Mouse (Mus musculus) lung, postnatal 0 days (tissue): ENCODE measurements around the gene Myl12a. TPM values are rescaled to one million over a fixed set of nuclear protein-coding genes. Genes with fewer than 3 reads are reported as not detected.

Experiments
- ATAC-seq: fragments of 200-750 bp; cut with Nextera tagmentation; 2 replicates; pipeline ENCODE4 v1.8.0; 2017; ENCODE audit warnings: moderate library complexity
- DNase-seq: peaks from one replicate; pipeline ENCODE4 v3.0.0-alpha.2; 2016; ENCODE audit warnings: low spot score
- H3K27ac ChIP-seq: fragments of 300-500 bp; sonication (generic); 2 replicates; pipeline ENCODE4 v1.5.1; 2014; ENCODE audit warnings: antibody characterized with exemption, mild to moderate bottlenecking, low read length, mixed read lengths
- H3K27me3 ChIP-seq: fragments of 300-500 bp; sonication (generic); replicated peaks from 2 replicates; pipeline ENCODE4 v1.6.1; 2014; ENCODE audit warnings: low read length, mixed read lengths; ENCODE audit not compliant: insufficient read depth
- H3K36me3 ChIP-seq: fragments of 300-500 bp; sonication (generic); 2 replicates; pipeline ENCODE4 v1.6.1; 2014; ENCODE audit warnings: low read length, mixed read lengths; ENCODE audit not compliant: insufficient read depth
- H3K4me1 ChIP-seq: fragments of 300-500 bp; sonication (generic); 2 replicates; pipeline ENCODE4 v1.6.1; 2014; ENCODE audit warnings: antibody characterized with exemption, low read depth, low read length, mixed read lengths; ENCODE audit not compliant: insufficient read depth
- H3K4me2 ChIP-seq: fragments of 300-500 bp; sonication (generic); replicated peaks from 2 replicates; pipeline ENCODE4 v1.6.1; 2014; ENCODE audit warnings: low read depth, mild to moderate bottlenecking, low read length, moderate library complexity, mixed read lengths
- H3K4me3 ChIP-seq: fragments of 300-500 bp; sonication (generic); 2 replicates; pipeline ENCODE4 v1.5.1; 2014; ENCODE audit warnings: low read depth, low read length
- H3K9ac ChIP-seq: fragments of 300-500 bp; sonication (generic); replicated peaks from 2 replicates; pipeline ENCODE4 v1.6.1; 2014; ENCODE audit warnings: low read depth, mild to moderate bottlenecking
- H3K9me3 ChIP-seq: fragments of 300-500 bp; sonication (generic); 2 replicates; pipeline ENCODE4 v1.6.1; 2016; ENCODE audit warnings: low read length, mixed read lengths
- CTCF ChIP-seq: IDR thresholded peaks from 2 replicates; pipeline ENCODE4 v1.5.1; 2016; ENCODE audit warnings: antibody characterized with exemption, mild to moderate bottlenecking
- EP300 ChIP-seq: IDR thresholded peaks from 2 replicates; pipeline ENCODE4 v1.6.1; 2016; ENCODE audit warnings: antibody characterized with exemption, mild to moderate bottlenecking, control low read depth
- WGBS: fragments of 180-500 bp; shearing (Covaris S2); extraction: QIAGEN DNeasy Blood & Tissue Kit; methylation state at CpG from one replicate; pipeline ENCODE4 v1.1.7; 2014; 5-methylcytosine and 5-hydroxymethylcytosine counted together
- polyA plus RNA-seq: library from polyadenylated mRNA; unstranded; fragments of >200 nt; fragmentation: Nextera tagmentation; extraction: Ambion mirVana; gene quantifications from 2 replicates; pipeline ENCODE4 v1.2.1, GENCODE M21; 2015

Gene Myl12a
- 1,283 and 1,300 TPM in 2 replicates for polyA plus RNA-seq

DNA sequence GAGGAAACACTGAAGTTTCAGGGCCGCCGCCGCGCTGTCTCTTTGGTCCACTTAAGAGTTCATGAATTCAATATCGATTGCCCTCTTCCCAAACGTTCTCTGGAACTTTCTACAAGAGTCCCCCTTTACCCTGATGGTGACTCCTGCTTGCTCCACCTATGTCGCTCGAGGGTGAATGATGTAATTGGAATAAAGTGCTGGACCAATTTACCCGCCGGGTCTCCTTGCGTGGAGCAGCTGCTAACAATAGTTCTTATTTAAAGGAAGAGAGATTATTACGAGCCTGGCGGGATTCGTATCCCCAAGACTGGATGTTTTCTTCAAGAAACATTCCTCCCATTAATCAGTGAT, at the start of gene Myl12a:
Gene Myl12a (minus strand): TSS at position 135 of the 351 bp plus-strand sequence.
- Histone ChIP-seq H3K4me1 (peaks cover 8% of the 10 kb centered on the region; the same call in 1 of the 2 replicates), H3K36me3 (no peaks in the 10 kb centered on the region), H3K27ac (peak within 1 kb of the TSS; percentile 100), H3K4me2 (peak within 1 kb of the TSS; percentile 57), H3K9ac (peak within 1 kb of the TSS; percentile 100), H3K4me3 (peak within 1 kb of the TSS; percentile 93), H3K9me3 (no peaks in the 10 kb centered on the region), H3K27me3 (no peaks in the 10 kb centered on the region)
- WGBS, result 1% methylated on average over 14 of the region's 14 CpGs
- TF ChIP-seq EP300, result no peak
- no peak for TF ChIP-seq CTCF
- DNase-seq (no peak), ATAC-seq (peak; percentile 48)

GRCm38 (mm10) chr17:71049292-71049691, 46.6 kb upstream of the Myl12a start:
- Histone ChIP-seq H3K27ac (no peak overlapping the region), H3K36me3 (no peaks in the 10 kb centered on the region), H3K9ac (no peak overlapping the region), H3K4me1 (no peaks in the 10 kb centered on the region), H3K27me3 (no peaks in the 10 kb centered on the region), H3K4me3 (no peak overlapping the region), H3K9me3 (no peaks in the 10 kb centered on the region), H3K4me2 (no peak overlapping the region)
- ATAC-seq (no peak), DNase-seq (no peak)
- 86% methylated on average over 8 of the region's 8 CpGs for WGBS
- TF ChIP-seq EP300 (no peak), CTCF (no peak)

DNA sequence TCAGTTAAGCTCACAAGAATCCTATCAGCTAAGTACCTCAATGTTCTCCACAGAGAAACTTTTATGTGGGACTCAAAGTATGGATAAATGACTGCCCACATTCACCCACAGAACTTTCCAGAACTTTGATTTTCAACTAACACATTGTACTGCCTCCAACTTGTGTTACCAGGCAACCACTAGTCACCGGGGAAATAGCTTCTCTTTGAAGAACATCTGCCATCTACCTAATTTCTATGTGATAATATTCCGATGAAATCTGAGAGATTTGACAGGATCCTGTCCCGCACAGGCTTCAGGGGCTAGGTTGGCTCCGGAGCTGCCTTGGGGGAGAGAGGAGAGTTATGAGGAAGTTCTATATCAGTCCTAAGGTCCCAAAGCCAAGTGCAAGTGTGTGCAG, 44.2 kb upstream of the Myl12a start:
- H3K9ac ChIP-seq, result no peak overlapping the region
- DNase-seq, result no peak
- H3K36me3 ChIP-seq, result no peaks in the 10 kb centered on the region
- no peak overlapping the region for H3K27ac ChIP-seq
- H3K4me2 ChIP-seq, result no peak overlapping the region
- H3K4me1 ChIP-seq, result no peaks in the 10 kb centered on the region
- H3K27me3 ChIP-seq, result no peaks in the 10 kb centered on the region
- no peaks in the 10 kb centered on the region for H3K9me3 ChIP-seq
- no peak for ATAC-seq
- H3K4me3 ChIP-seq, result no peak overlapping the region
- TF ChIP-seq EP300 (no peak), CTCF (no peak)
- 83% methylated on average over 4 of the region's 4 CpGs for WGBS

DNA sequence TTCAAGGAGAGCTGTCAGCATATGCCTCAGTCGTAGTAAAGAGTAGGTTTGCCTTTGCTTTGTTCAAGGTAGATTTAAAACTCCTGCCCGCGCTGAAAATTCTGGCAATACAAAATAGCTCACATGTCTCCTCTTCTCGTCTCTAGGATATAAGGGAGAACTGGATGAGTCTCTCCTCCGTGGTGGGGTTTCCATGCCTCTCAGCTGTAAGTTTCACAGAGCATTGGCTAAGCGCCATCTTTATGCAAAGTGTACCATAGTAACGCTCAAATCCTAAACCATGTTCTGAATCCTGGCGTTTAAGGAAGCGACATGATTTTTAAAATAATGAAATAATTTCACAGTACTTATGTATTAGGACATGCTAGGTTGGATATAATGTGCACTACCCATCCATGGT, 42.9 kb upstream of the Myl12a start:
- Histone ChIP-seq H3K36me3 (no peaks in the 10 kb centered on the region), H3K4me1 (no peaks in the 10 kb centered on the region), H3K4me3 (no peak overlapping the region), H3K27me3 (no peaks in the 10 kb centered on the region), H3K9ac (no peak overlapping the region), H3K4me2 (no peak overlapping the region), H3K27ac (no peak overlapping the region), H3K9me3 (no peaks in the 10 kb centered on the region)
- TF ChIP-seq EP300 (no peak), CTCF (no peak)
- ATAC-seq (no peak), DNase-seq (no peak)
- 83% methylated on average over 9 of the region's 9 CpGs for WGBS

- TF ChIP-seq CTCF (peak; percentile 60), EP300 (no peak)
- DNase-seq (no peak), ATAC-seq (no peak)
- H3K9ac ChIP-seq, result no peak overlapping the region
- H3K27me3 ChIP-seq, result no peaks in the 10 kb centered on the region
- WGBS, result 81% methylated on average over 1 of the region's 1 CpGs
- H3K36me3 ChIP-seq, result no peaks in the 10 kb centered on the region
- H3K4me2 ChIP-seq, result no peak overlapping the region
- no peaks in the 10 kb centered on the region for H3K9me3 ChIP-seq
- no peak overlapping the region for H3K4me3 ChIP-seq
- peaks cover 3% of the 10 kb centered on the region; the same call in 1 of the 2 replicates for H3K4me1 ChIP-seq
- no peak overlapping the region for H3K27ac ChIP-seq
These were observed 40.0 kb upstream of the Myl12a start for GRCm38 (mm10) chr17:71042645-71043044.

GRCm38 (mm10) chr17:71040582-71040880, 37.9 kb upstream of the Myl12a start:
- WGBS, result 67% methylated on average over 5 of the region's 5 CpGs
- H3K27ac ChIP-seq, result peak overlapping the region; percentile 63
- no peaks in the 10 kb centered on the region for H3K36me3 ChIP-seq
- H3K27me3 ChIP-seq, result no peaks in the 10 kb centered on the region
- no peak for ATAC-seq
- TF ChIP-seq EP300 (no peak), CTCF (no peak)
- no peaks in the 10 kb centered on the region for H3K9me3 ChIP-seq
- no peak overlapping the region for H3K9ac ChIP-seq
- H3K4me2 ChIP-seq, result no peak overlapping the region
- peaks cover 3% of the 10 kb centered on the region; the same call in 1 of the 2 replicates for H3K4me1 ChIP-seq
- no peak overlapping the region for H3K4me3 ChIP-seq
- no peak for DNase-seq
